Mouse (Mus musculus): ENCODE results near the gene Taf8. TPM values are rescaled to one million over a fixed set of nuclear protein-coding genes. Genes with fewer than 3 reads are reported as not detected.
A peak's percentile ranks its signal among the peaks of the same experiment; 100 is the strongest.

Gene Taf8
- total RNA-seq, 1 experiment = 40.0 TPM

DNA sequence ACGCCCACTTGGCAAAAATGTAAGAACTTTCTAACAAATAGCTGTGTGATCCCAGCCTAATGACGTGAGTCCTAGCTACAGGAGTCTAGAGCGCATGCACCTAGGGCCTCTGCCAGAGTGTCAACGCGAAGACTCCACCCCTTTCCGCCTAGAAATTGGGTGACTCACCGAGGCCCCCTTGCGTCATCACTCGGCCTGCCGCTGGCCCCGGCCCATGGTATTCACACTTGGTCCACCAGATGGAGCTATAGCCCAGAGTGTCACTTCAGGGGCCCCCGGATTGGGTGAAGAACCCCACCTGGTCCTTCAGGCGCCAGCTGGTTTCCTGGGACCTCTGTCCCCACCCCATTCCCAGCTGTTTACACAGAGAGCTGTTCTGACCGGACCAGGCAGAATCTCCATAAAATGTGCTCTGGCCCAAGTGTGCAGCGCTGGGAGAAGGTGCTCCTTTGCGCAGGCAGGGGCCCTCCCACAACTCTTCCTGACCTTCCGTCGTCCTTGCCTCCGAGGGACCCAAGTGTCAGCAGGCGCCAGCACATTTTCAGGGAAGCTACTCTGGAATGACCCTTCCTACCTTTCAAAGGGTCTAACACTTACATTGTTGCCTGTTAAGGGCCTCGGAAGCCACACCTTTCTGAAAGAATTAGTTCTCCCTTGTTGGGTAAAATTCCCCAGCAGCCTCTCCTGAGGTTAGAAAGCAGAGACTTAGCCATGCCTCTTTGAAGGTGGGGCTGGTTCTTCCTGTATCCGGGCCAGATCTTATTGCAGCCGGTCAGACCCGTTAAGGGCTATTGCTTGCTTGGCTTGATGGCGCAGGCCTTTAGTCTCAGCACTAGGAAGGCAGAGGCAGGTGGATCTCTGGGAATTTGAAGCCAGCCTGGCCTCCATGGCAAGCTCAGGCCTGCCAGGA, 9.3 kb upstream of the Taf8 start:
- Histone ChIP-seq H3K36me3 (ENCODE audit: control insufficient read depth, insufficient read depth, low read length, poor library complexity, severe bottlenecking) (no peaks in the 10 kb centered on the region), H3K9me3 (ENCODE audit: control insufficient read depth, insufficient read depth, low read depth, low read length) (no peaks in the 10 kb centered on the region), H3K27ac (ENCODE audit: insufficient read depth, low read depth, low read length, poor library complexity, severe bottlenecking) (peak overlapping the region; percentile 98), H3K4me3 (ENCODE audit: insufficient read depth in 1 of 2, low read depth in 1 of 2, low read length in 2 of 2, poor library complexity in 1 of 2, severe bottlenecking in 1 of 2) (peak overlapping the region; percentile 33 to 56), H3K4me1 (ENCODE audit: control insufficient read depth in 2 of 2, insufficient read depth in 2 of 2, low read length in 2 of 2, poor library complexity in 1 of 2) (peaks cover 15 to 31% of the 10 kb centered on the region in 2 experiments), H3K9ac (ENCODE audit: insufficient read depth, low read depth, low read length, poor library complexity, severe bottlenecking) (peak overlapping the region; percentile 75)
- DNase-seq (ENCODE audit: low read depth, low spot score) = peak; percentile 98
- peak; percentile 73; the same call in 1 of the 2 replicates for TF ChIP-seq ZC3H11A (IDR thresholded peaks at IDR 0.05; ENCODE audit: borderline replicate concordance, low read depth, low read length)
- TF ChIP-seq MAFK (IDR thresholded peaks at IDR 0.05; ENCODE audit: insufficient read depth, low read depth, low read length) = no peak
- no peak; the same call in 1 of the 2 replicates for TF ChIP-seq HCFC1 (IDR thresholded peaks at IDR 0.05; ENCODE audit: borderline replicate concordance, insufficient read depth, low read length)
- 0 out of 2 replicates have a peak, but pooled peaks have one; percentile 14 for TF ChIP-seq CHD2 (IDR thresholded peaks at IDR 0.05; ENCODE audit: low read depth, low read length)
- TF ChIP-seq ZNF384 (IDR thresholded peaks at IDR 0.05; ENCODE audit: low read depth, low read length) = no peak
- in situ Hi-C loops (cut with MboI; ENCODE audit: low sequenced_read_pairs in 2 of 2, unreplicated experiment in 2 of 2) = no loop called here

DNA sequence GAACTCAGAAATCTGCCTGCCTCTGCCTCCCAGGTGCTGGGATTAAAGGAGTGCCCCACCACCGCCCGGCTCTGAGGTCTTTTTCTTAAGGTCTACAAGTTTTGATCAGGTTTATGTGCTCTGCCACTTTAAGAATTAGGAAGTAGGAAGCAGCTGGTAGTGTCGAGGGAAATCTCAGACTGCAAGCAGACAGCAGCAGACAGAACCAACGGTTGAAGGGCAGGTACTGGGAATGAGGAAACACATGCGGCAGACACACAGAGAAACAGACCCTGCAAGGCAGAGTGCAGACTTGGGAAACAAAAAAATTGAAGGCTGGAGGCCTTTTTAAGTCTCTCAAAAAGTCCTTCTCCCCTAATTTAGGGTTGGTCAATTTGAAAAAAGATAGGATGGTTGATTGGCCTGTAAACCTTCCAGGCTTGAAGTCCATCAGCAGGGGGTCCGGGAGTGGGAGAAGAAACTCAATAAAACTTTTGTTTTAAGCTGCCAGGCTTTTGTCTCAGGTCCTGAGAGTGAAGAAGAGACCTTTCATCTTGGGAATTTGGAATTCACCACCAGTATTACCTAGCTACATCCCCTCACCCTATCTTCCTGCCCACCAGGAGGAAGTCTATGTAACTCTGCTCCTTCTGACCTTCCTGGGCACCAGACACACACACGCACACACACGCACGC, 7.1 kb upstream of the Taf8 start:
- TF ChIP-seq ZC3H11A (IDR thresholded peaks at IDR 0.05; ENCODE audit: borderline replicate concordance, low read depth, low read length) (no peak), MAFK (IDR thresholded peaks at IDR 0.05; ENCODE audit: insufficient read depth, low read depth, low read length) (no peak), ZNF384 (IDR thresholded peaks at IDR 0.05; ENCODE audit: low read depth, low read length) (no peak), HCFC1 (IDR thresholded peaks at IDR 0.05; ENCODE audit: borderline replicate concordance, insufficient read depth, low read length) (no peak), CHD2 (IDR thresholded peaks at IDR 0.05; ENCODE audit: low read depth, low read length) (no peak)
- no peaks in the 10 kb centered on the region for H3K36me3 ChIP-seq (ENCODE audit: control insufficient read depth, insufficient read depth, low read length, poor library complexity, severe bottlenecking)
- no peak for DNase-seq (ENCODE audit: low read depth, low spot score)
- H3K4me1 ChIP-seq (ENCODE audit: control insufficient read depth in 2 of 2, insufficient read depth in 2 of 2, low read length in 2 of 2, poor library complexity in 1 of 2) = peaks cover 17 to 34% of the 10 kb centered on the region in 2 experiments
- no peaks in the 10 kb centered on the region for H3K9me3 ChIP-seq (ENCODE audit: control insufficient read depth, insufficient read depth, low read depth, low read length)
- peak overlapping the region; percentile 78 for H3K27ac ChIP-seq (ENCODE audit: insufficient read depth, low read depth, low read length, poor library complexity, severe bottlenecking)
- peak overlapping the region; percentile 53; the same call in 1 of the 2 replicates for H3K9ac ChIP-seq (ENCODE audit: insufficient read depth, low read depth, low read length, poor library complexity, severe bottlenecking)
- H3K4me3 ChIP-seq (ENCODE audit: insufficient read depth in 1 of 2, low read depth in 1 of 2, low read length in 2 of 2, poor library complexity in 1 of 2, severe bottlenecking in 1 of 2) = peak overlapping the region in 1 of 2 experiments; percentile 22; a peak in 2 of 4 replicates
- in situ Hi-C loops (cut with MboI; ENCODE audit: low sequenced_read_pairs in 2 of 2, unreplicated experiment in 2 of 2) = no loop called here

DNA sequence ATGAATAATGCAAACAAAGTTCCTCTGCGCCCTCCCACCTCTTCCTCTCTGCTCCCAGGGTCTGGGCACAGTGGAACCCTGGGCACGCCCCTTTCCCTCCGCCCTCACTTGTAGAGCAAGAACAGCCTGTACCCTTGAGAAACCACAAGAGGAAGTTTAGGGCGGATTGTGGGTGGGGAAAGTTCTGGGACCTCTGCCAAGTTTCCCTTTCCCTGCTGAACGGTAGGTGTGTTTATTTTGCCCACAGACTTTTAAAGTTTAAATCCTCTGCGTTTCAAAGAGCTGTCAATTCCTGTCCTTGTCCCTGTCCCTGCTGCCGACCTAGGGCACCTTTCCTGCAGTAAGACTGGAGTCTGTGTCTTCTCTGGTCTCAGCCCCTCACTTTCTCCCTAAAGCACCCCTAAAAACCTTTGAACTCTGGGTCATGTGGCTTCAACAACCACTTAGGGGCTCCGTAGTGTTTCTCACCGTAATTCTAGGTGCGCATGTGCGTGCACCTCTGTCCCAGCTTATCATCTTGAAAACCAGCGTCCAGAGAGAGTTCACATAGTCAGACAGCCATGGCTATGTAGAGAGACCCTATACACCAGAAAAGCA, 6.0 kb upstream of the Taf8 start:
- Histone ChIP-seq H3K27ac (ENCODE audit: insufficient read depth, low read depth, low read length, poor library complexity, severe bottlenecking) (peak overlapping the region; percentile 79), H3K9ac (ENCODE audit: insufficient read depth, low read depth, low read length, poor library complexity, severe bottlenecking) (peak overlapping the region; percentile 43; the same call in 1 of the 2 replicates), H3K36me3 (ENCODE audit: control insufficient read depth, insufficient read depth, low read length, poor library complexity, severe bottlenecking) (no peaks in the 10 kb centered on the region), H3K9me3 (ENCODE audit: control insufficient read depth, insufficient read depth, low read depth, low read length) (no peaks in the 10 kb centered on the region), H3K4me1 (ENCODE audit: control insufficient read depth in 2 of 2, insufficient read depth in 2 of 2, low read length in 2 of 2, poor library complexity in 1 of 2) (peaks cover 16 to 32% of the 10 kb centered on the region in 2 experiments), H3K4me3 (ENCODE audit: insufficient read depth in 1 of 2, low read depth in 1 of 2, low read length in 2 of 2, poor library complexity in 1 of 2, severe bottlenecking in 1 of 2) (peak overlapping the region; percentile 27)
- in situ Hi-C loops (cut with MboI; ENCODE audit: low sequenced_read_pairs in 2 of 2, unreplicated experiment in 2 of 2) = no loop called here
- peak; percentile 82 for DNase-seq (ENCODE audit: low read depth, low spot score)
- no peak for TF ChIP-seq ZNF384 (IDR thresholded peaks at IDR 0.05; ENCODE audit: low read depth, low read length)

DNA sequence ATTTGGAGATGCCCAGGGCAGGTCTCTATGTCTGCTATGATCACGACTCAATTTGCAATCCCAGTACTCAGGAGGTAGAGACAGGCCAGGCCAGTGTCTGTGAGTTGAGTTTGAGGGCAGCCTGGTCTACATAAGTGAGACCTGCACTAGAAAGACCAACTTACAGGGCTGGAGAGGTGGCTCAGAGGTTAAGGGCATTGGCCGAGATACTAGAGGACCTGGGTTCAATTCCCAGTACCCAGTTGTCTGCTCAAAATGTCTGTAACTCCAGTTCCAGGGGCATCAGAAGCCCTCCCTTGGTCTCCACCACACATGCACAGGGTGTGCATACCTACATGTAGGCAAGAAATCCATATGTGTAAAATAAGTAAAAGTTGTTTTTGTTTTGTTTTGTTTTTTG, 5.4 kb upstream of the Taf8 start:
- no peaks in the 10 kb centered on the region for H3K36me3 ChIP-seq (ENCODE audit: control insufficient read depth, insufficient read depth, low read length, poor library complexity, severe bottlenecking)
- H3K4me1 ChIP-seq (ENCODE audit: control insufficient read depth in 2 of 2, insufficient read depth in 2 of 2, low read length in 2 of 2, poor library complexity in 1 of 2) = peaks cover 12 to 26% of the 10 kb centered on the region in 2 experiments
- H3K9ac ChIP-seq (ENCODE audit: insufficient read depth, low read depth, low read length, poor library complexity, severe bottlenecking) = no peak overlapping the region
- H3K9me3 ChIP-seq (ENCODE audit: control insufficient read depth, insufficient read depth, low read depth, low read length) = no peaks in the 10 kb centered on the region
- no peak for DNase-seq (ENCODE audit: low read depth, low spot score)
- in situ Hi-C loops (cut with MboI; ENCODE audit: low sequenced_read_pairs in 2 of 2, unreplicated experiment in 2 of 2) = no loop called here
- peak overlapping the region in 1 of 2 experiments; percentile 21; a peak in 1 of 4 replicates for H3K4me3 ChIP-seq (ENCODE audit: insufficient read depth in 1 of 2, low read depth in 1 of 2, low read length in 2 of 2, poor library complexity in 1 of 2, severe bottlenecking in 1 of 2)
- TF ChIP-seq HCFC1 (IDR thresholded peaks at IDR 0.05; ENCODE audit: borderline replicate concordance, insufficient read depth, low read length) (no peak), ZC3H11A (IDR thresholded peaks at IDR 0.05; ENCODE audit: borderline replicate concordance, low read depth, low read length) (no peak), MAFK (IDR thresholded peaks at IDR 0.05; ENCODE audit: insufficient read depth, low read depth, low read length) (no peak), ZNF384 (IDR thresholded peaks at IDR 0.05; ENCODE audit: low read depth, low read length) (no peak), CHD2 (IDR thresholded peaks at IDR 0.05; ENCODE audit: low read depth, low read length) (no peak)
- no peak overlapping the region for H3K27ac ChIP-seq (ENCODE audit: insufficient read depth, low read depth, low read length, poor library complexity, severe bottlenecking)

All from ES-E14 (cell line).